Mouse (Mus musculus): Measurements from ENCODE around the gene Sugct.

Gene Sugct

GRCm38 (mm10) chr13:16938552-16939465, 756.5 kb downstream of the Sugct start:
- no peak for TF ChIP-seq GATA4 (IDR thresholded peaks at IDR 0.05; ENCODE audit: insufficient replicate concordance, low read length)

- TF ChIP-seq GATA4 (IDR thresholded peaks at IDR 0.05; ENCODE audit: insufficient replicate concordance, low read length) = no peak
Measured at GRCm38 (mm10) chr13:16937422-16938202, 757.7 kb downstream of the Sugct start.

DNA sequence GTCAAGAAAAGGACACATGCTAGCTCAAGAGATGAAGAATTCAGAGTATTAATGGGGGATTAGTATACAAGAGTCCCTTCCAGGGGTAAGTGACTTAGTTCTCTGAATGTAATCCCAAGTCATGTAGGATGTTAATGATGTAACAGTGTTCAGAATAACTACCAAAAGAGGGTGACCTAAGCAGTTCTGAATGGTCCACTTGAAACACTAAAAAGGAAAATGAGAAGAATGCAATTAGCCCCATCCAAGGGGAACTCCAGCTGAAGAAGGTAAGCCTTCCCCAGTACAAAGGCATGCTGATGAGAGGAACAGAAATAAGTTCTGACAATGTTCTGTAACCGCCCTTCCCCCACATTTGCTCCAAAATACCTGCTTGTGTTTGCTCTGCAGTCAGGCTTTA, 760.3 kb downstream of the Sugct start:
- TF ChIP-seq GATA4 (IDR thresholded peaks at IDR 0.05; ENCODE audit: insufficient replicate concordance, low read length) = no peak

DNA sequence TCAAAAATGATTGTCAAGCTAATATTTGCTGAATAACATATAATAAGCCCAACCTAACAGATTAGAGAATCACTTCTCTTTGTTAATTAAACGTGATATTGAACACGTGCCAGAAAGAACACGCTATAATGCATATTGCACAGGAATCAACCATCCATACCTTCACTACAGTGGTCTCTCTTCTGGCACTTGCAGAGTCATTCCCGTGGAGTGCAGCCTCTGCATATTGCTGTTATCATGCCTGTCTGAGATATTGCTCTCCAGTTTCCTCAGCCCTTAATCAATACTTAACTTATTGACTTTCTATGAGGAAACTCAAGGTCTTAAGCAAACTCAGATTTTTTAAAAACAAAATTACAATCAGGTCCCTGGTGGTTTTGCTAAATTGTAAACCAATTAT, 761.8 kb downstream of the Sugct start:
- TF ChIP-seq GATA4 (IDR thresholded peaks at IDR 0.05; ENCODE audit: insufficient replicate concordance, low read length) = no peak

- TF ChIP-seq GATA4 (IDR thresholded peaks at IDR 0.05; ENCODE audit: insufficient replicate concordance, low read length) = no peak
Measured at GRCm38 (mm10) chr13:16921305-16921704, 774.0 kb downstream of the Sugct start.

DNA sequence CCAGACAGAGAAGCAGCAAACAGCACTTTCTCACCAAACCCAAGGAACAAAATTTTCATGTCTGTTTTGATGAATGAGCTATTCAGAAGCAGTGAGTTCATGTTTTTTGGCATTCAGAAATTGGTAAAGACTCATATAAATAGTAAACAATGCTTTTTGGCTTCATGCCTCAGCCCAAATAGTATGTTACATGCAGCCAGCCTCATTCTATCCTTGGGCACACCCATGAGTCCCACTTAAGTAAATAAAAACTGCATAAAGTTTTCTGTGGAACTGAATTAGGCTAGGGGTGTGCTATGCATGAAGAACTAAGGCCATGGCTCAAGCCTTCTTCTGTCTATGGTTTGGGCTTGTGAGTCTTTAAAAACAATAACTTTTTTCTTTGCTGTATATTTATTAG, 779.7 kb downstream of the Sugct start:
- TF ChIP-seq GATA4 (IDR thresholded peaks at IDR 0.05; ENCODE audit: insufficient replicate concordance, low read length) = no peak

GRCm38 (mm10) chr13:16912214-16912613, 783.1 kb downstream of the Sugct start:
- TF ChIP-seq GATA4 (IDR thresholded peaks at IDR 0.05; ENCODE audit: insufficient replicate concordance, low read length) = no peak

DNA sequence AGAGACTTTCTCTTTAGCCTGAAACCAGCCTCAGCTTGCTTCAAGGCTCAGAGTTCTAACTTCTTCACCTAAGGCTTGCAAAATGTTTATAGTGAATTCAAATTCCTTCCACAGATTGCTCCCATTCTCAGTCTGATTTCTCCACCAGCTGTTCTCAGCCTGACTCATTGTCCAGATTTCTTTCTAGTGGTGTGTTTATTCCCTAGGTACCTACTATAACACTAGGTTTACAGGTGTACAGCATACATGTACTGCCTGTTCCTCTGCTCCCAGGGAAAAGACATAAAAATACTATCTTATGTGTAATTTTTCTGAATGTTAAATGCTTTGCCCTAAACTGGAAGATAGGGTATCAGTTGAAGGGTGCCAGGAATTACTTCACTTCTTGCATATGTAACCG, 788.4 kb downstream of the Sugct start:
- TF ChIP-seq GATA4 (IDR thresholded peaks at IDR 0.05; ENCODE audit: insufficient replicate concordance, low read length) = no peak

DNA sequence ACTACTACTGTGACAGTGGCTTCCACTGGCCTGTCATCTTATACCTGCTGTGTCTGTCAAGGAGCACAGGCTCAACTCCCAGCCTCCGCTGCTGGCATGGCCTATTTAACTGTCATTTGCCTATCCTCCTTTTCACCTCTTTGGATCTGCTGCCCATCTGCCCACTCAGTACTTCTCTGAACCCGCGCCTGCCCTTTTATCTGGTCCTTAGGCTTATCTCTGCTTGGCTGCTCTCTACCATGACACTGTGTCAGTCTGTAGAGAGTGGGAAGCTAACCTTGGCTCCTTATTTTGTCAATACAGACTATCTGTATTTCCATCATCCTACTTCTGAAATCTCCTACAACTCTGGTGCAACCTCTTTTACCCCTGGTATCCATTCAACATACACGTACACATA, 793.9 kb downstream of the Sugct start:
- no peak for TF ChIP-seq GATA4 (IDR thresholded peaks at IDR 0.05; ENCODE audit: insufficient replicate concordance, low read length)

DNA sequence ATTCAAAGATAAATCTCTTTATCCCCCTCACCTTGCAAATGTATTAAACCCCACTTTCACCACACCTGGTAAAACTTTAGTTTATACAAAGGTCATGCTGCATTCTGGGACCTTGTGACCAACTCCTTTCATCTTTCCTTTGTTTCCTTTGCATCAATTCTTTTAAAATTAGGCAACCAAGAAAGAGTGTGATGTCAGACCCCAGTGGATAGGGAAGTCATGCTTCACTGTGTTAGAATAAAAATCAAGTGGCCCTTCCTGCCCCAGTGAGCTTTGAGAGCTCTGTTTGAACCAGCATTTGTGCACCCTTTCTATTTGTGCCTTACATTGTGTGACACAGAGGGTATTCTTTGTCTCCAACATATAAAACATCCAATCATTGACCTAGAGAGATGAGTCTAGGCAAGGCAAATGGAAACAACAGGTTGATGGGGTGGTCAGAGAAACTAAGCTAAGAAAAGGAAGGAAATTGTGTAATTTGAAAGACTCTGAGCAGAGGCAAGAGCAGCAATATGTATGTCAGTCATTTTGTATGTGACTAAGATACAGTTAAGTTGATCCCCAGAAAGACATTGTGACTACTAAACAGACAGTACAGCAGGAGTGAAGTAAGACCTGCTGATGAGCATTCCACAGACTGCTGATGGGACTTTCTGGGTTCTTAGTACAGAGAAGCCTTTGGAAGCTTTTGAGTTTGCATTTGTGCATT, 797.1 kb downstream of the Sugct start:
- no peak for TF ChIP-seq GATA4 (IDR thresholded peaks at IDR 0.05; ENCODE audit: insufficient replicate concordance, low read length)

GRCm38 (mm10) chr13:16878056-16878455, 817.3 kb downstream of the Sugct start:
- TF ChIP-seq GATA4 (IDR thresholded peaks at IDR 0.05; ENCODE audit: insufficient replicate concordance, low read length) = no peak

DNA sequence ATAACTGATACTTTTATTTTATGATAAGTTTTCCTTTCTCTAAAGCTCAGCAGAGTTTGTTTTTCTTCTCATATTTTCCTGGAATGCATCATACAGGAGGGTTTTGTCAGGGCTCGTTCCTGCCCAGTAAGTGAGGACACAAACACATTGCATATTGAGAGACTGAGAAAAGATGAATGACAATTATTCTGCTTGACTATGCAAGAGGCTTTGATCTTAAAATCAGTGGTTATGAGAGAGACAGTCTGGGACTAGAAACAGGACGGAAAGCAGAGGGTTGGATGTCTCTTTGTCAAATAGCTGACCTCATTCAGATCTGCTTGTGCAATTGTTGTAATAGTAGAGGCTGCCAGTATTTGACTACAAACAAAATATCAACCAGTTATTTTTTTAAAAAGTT, 835.4 kb downstream of the Sugct start:
- TF ChIP-seq GATA4 (IDR thresholded peaks at IDR 0.05; ENCODE audit: insufficient replicate concordance, low read length) = no peak

DNA sequence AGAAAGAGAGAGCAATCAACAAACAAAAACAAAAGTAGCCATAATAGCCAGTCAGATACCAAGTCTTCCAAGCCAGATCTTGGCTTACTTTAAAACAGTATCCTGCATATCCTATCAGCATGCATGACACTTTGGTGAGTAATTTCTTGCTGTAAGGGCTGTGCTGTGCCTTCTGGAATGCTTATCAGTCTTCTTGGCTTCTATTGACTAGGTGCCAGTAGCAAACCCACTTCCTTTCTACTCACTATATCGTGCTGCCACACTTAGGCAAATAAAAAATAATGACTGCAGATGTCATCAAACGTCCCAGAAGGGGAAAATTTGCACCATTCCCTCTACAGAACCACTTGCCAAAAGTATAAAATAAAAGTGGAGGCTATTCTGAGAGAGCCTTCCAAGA, 848.1 kb downstream of the Sugct start:
- no peak for TF ChIP-seq GATA4 (IDR thresholded peaks at IDR 0.05; ENCODE audit: insufficient replicate concordance, low read length)

GRCm38 (mm10) chr13:16840994-16841393, 854.4 kb downstream of the Sugct start:
- no peak for TF ChIP-seq GATA4 (IDR thresholded peaks at IDR 0.05; ENCODE audit: insufficient replicate concordance, low read length)

GRCm38 (mm10) chr13:16838409-16838808, 856.9 kb downstream of the Sugct start:
- TF ChIP-seq GATA4 (IDR thresholded peaks at IDR 0.05; ENCODE audit: insufficient replicate concordance, low read length) = no peak
